Mouse (Mus musculus): ENCODE measurements at regions not wholly inside any gene's neighbourhood (a gene's known extent, or its start where the extent isn't known, plus 50 kb on each side); places are given as distances from the start of the nearest gene placed in this dataset.

DNA sequence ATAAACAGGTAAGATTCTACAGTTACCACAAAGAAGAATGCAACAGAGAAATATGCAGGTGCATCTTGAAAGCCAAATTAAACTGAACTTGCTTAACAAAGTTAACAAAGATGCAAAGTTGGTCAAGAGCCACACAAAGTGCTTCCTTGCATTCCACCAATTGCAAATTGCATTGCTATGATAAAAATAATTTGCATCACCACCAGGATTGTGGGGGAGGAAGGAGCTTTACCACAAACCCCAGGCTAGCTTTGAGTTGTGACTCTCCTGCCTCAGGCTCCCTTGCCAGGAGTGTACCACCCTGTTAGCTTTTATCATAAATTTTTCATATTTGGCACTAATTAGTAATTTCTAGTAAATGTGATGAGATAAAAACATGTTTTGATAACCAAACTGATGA, 55.4 kb upstream of the Arhgap11a start:
- H3K4me3 ChIP-seq (ENCODE audit: low read depth, low read length): no peak overlapping the region
- H3K4me1 ChIP-seq (ENCODE audit: insufficient read depth): no peaks in the 10 kb centered on the region
- H3K4me2 ChIP-seq (ENCODE audit: low read depth, low read length): no peak overlapping the region
- TF ChIP-seq CTCF (IDR thresholded peaks at IDR 0.05; ENCODE audit: low read depth) (no peak), EP300 (IDR thresholded peaks at IDR 0.05; ENCODE audit: low read depth) (no peak)
- ATAC-seq (no peak), DNase-seq (no peak)
- no peaks in the 10 kb centered on the region for H3K27me3 ChIP-seq (ENCODE audit: insufficient read depth, low read length)
- H3K36me3 ChIP-seq (replicated peaks; ENCODE audit: insufficient read depth, low read length): no peaks in the 10 kb centered on the region
- no peaks in the 10 kb centered on the region for H3K9me3 ChIP-seq (ENCODE audit: low read length)
- no peak overlapping the region for H3K27ac ChIP-seq (ENCODE audit: low read depth)
- H3K9ac ChIP-seq (replicated peaks): no peak overlapping the region

GRCm38 (mm10) chr2:113903006-113903545, 54.6 kb upstream of the Arhgap11a start:
- ATAC-seq (no peak), DNase-seq (no peak)
- WGBS (ENCODE audit: insufficient replicate concordance): 75% methylated on average over 1 of the region's 1 CpGs
- H3K4me3 ChIP-seq (ENCODE audit: low read depth, low read length): no peak overlapping the region
- H3K4me2 ChIP-seq (ENCODE audit: low read depth, low read length): no peak overlapping the region
- no peaks in the 10 kb centered on the region for H3K4me1 ChIP-seq (ENCODE audit: insufficient read depth)
- H3K9ac ChIP-seq (replicated peaks): no peak overlapping the region
- no peak overlapping the region for H3K27ac ChIP-seq (ENCODE audit: low read depth)
- no peaks in the 10 kb centered on the region for H3K27me3 ChIP-seq (ENCODE audit: insufficient read depth, low read length)
- no peaks in the 10 kb centered on the region for H3K36me3 ChIP-seq (replicated peaks; ENCODE audit: insufficient read depth, low read length)
- TF ChIP-seq EP300 (IDR thresholded peaks at IDR 0.05; ENCODE audit: low read depth) (no peak), CTCF (IDR thresholded peaks at IDR 0.05; ENCODE audit: low read depth) (no peak)
- H3K9me3 ChIP-seq (ENCODE audit: low read length): no peaks in the 10 kb centered on the region

DNA sequence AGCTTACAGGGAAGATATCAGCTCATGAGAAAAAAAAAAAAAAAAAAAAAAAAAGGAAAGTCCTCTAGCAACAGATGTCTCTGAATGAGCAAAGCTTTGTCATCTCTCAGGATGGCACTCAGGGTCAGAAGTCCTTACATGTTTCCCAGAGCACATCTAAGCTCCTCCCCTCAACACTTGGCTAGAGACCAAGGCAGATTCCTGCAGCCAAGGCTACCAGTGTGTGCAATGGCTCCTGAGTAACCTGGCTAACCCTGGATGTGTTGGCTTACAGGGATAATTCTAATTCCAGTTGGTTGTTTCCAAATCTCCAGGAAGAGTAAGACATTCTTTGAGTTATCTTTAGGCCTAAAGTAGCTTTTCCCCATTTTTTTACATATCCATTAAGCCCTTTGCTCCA, 53.9 kb upstream of the Arhgap11a start:
- Histone ChIP-seq H3K9ac (replicated peaks) (no peak overlapping the region), H3K9me3 (ENCODE audit: low read length) (no peaks in the 10 kb centered on the region), H3K4me2 (ENCODE audit: low read depth, low read length) (no peak overlapping the region), H3K4me1 (ENCODE audit: insufficient read depth) (no peaks in the 10 kb centered on the region), H3K36me3 (replicated peaks; ENCODE audit: insufficient read depth, low read length) (no peaks in the 10 kb centered on the region), H3K27me3 (ENCODE audit: insufficient read depth, low read length) (no peaks in the 10 kb centered on the region), H3K4me3 (ENCODE audit: low read depth, low read length) (no peak overlapping the region), H3K27ac (ENCODE audit: low read depth) (no peak overlapping the region)
- ATAC-seq: no peak
- TF ChIP-seq EP300 (IDR thresholded peaks at IDR 0.05; ENCODE audit: low read depth) (no peak), CTCF (IDR thresholded peaks at IDR 0.05; ENCODE audit: low read depth) (no peak)
- DNase-seq: peak; percentile 15

DNA sequence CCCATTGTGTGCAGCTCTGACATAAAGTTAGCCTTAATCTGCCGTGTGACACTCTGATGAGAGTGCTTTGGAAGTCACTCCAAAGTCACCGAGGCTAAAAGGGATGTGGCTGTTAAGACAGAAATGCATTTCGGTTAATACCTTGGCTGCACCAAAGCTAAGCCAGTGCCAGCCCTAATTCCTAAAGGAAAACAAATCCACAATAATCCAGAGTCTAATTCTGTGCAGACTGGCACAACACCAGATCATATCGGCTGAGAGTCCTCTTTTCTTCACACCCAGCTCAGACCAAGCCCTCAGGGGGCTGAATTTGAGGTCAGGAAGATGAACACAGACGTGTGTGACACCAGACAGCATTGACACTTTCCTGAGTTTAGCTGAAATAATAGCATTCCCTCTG, 52.0 kb upstream of the Arhgap11a start:
- 33% methylated on average over 5 of the region's 5 CpGs for WGBS (ENCODE audit: insufficient replicate concordance)
- Histone ChIP-seq H3K4me3 (ENCODE audit: low read depth, low read length) (no peak overlapping the region), H3K27ac (ENCODE audit: low read depth) (no peak overlapping the region), H3K4me2 (ENCODE audit: low read depth, low read length) (no peak overlapping the region), H3K27me3 (ENCODE audit: insufficient read depth, low read length) (no peaks in the 10 kb centered on the region), H3K4me1 (ENCODE audit: insufficient read depth) (no peaks in the 10 kb centered on the region), H3K9me3 (ENCODE audit: low read length) (no peaks in the 10 kb centered on the region), H3K9ac (replicated peaks) (no peak overlapping the region), H3K36me3 (replicated peaks; ENCODE audit: insufficient read depth, low read length) (no peaks in the 10 kb centered on the region)
- DNase-seq (no peak), ATAC-seq (no peak)
- TF ChIP-seq EP300 (IDR thresholded peaks at IDR 0.05; ENCODE audit: low read depth) (no peak), CTCF (IDR thresholded peaks at IDR 0.05; ENCODE audit: low read depth) (no peak)

DNA sequence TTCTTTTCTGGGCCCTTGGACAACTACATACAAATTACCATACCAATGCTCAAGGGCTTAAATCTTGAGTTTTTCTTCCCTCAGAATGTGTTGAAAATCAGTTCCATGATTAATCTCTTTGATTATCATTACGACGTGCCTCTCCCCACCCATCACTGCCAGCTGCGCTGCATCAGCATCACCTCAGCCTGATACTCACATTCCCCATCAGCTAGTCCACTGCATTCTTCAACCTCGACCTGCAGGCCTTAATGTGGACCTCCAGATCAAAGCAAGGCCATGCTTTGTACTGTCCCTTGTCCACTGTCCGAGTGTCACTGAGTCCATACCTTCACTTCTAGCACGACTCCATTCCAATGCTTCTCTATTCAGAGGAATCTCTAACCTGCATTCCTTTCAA, 50.3 kb upstream of the Arhgap11a start:
- no peaks in the 10 kb centered on the region for H3K36me3 ChIP-seq (replicated peaks; ENCODE audit: insufficient read depth, low read length)
- WGBS (ENCODE audit: insufficient replicate concordance): 65% methylated on average over 6 of the region's 6 CpGs
- no peak for TF ChIP-seq CTCF (IDR thresholded peaks at IDR 0.05; ENCODE audit: low read depth)
- TF ChIP-seq EP300 (IDR thresholded peaks at IDR 0.05; ENCODE audit: low read depth): no peak

More for the DNA sequence above, 50.3 kb upstream of the Arhgap11a start:
- H3K9ac ChIP-seq (replicated peaks): no peak overlapping the region
- no peak overlapping the region for H3K27ac ChIP-seq (ENCODE audit: low read depth)
- no peak for DNase-seq
- no peaks in the 10 kb centered on the region for H3K9me3 ChIP-seq (ENCODE audit: low read length)
- no peaks in the 10 kb centered on the region for H3K27me3 ChIP-seq (ENCODE audit: insufficient read depth, low read length)
- ATAC-seq: no peak
- no peak overlapping the region for H3K4me2 ChIP-seq (ENCODE audit: low read depth, low read length)
- no peak overlapping the region for H3K4me3 ChIP-seq (ENCODE audit: low read depth, low read length)
- H3K4me1 ChIP-seq (ENCODE audit: insufficient read depth): no peaks in the 10 kb centered on the region

All from liver, postnatal 0 days (tissue).